Mouse (Mus musculus) lung, postnatal 0 days (tissue): ENCODE measurements around the gene Arf3. TPM values are rescaled to one million over a fixed set of nuclear protein-coding genes. Genes with fewer than 3 reads are reported as not detected.

Source experiments
- ATAC-seq: fragments of 200-750 bp; cut with Nextera tagmentation; 2 replicates; pipeline ENCODE4 v1.8.0; 2017; ENCODE audit warnings: moderate library complexity
- DNase-seq: peaks from one replicate; pipeline ENCODE4 v3.0.0-alpha.2; 2016; ENCODE audit warnings: low spot score
- H3K27ac ChIP-seq: fragments of 300-500 bp; sonication (generic); 2 replicates; pipeline ENCODE4 v1.5.1; 2014; ENCODE audit warnings: antibody characterized with exemption, mild to moderate bottlenecking, low read length, mixed read lengths
- H3K27me3 ChIP-seq: fragments of 300-500 bp; sonication (generic); replicated peaks from 2 replicates; pipeline ENCODE4 v1.6.1; 2014; ENCODE audit warnings: low read length, mixed read lengths; ENCODE audit not compliant: insufficient read depth
- H3K36me3 ChIP-seq: fragments of 300-500 bp; sonication (generic); 2 replicates; pipeline ENCODE4 v1.6.1; 2014; ENCODE audit warnings: low read length, mixed read lengths; ENCODE audit not compliant: insufficient read depth
- H3K4me1 ChIP-seq: fragments of 300-500 bp; sonication (generic); 2 replicates; pipeline ENCODE4 v1.6.1; 2014; ENCODE audit warnings: antibody characterized with exemption, low read depth, low read length, mixed read lengths; ENCODE audit not compliant: insufficient read depth
- H3K4me2 ChIP-seq: fragments of 300-500 bp; sonication (generic); replicated peaks from 2 replicates; pipeline ENCODE4 v1.6.1; 2014; ENCODE audit warnings: low read depth, mild to moderate bottlenecking, low read length, moderate library complexity, mixed read lengths
- H3K4me3 ChIP-seq: fragments of 300-500 bp; sonication (generic); 2 replicates; pipeline ENCODE4 v1.5.1; 2014; ENCODE audit warnings: low read depth, low read length
- H3K9ac ChIP-seq: fragments of 300-500 bp; sonication (generic); replicated peaks from 2 replicates; pipeline ENCODE4 v1.6.1; 2014; ENCODE audit warnings: low read depth, mild to moderate bottlenecking
- H3K9me3 ChIP-seq: fragments of 300-500 bp; sonication (generic); 2 replicates; pipeline ENCODE4 v1.6.1; 2016; ENCODE audit warnings: low read length, mixed read lengths
- CTCF ChIP-seq: IDR thresholded peaks from 2 replicates; pipeline ENCODE4 v1.5.1; 2016; ENCODE audit warnings: antibody characterized with exemption, mild to moderate bottlenecking
- EP300 ChIP-seq: IDR thresholded peaks from 2 replicates; pipeline ENCODE4 v1.6.1; 2016; ENCODE audit warnings: antibody characterized with exemption, mild to moderate bottlenecking, control low read depth
- WGBS: fragments of 180-500 bp; shearing (Covaris S2); extraction: QIAGEN DNeasy Blood & Tissue Kit; methylation state at CpG from one replicate; pipeline ENCODE4 v1.1.7; 2014; 5-methylcytosine and 5-hydroxymethylcytosine counted together
- polyA plus RNA-seq: library from polyadenylated mRNA; unstranded; fragments of >200 nt; fragmentation: Nextera tagmentation; extraction: Ambion mirVana; gene quantifications from 2 replicates; pipeline ENCODE4 v1.2.1, GENCODE M21; 2015

Gene Arf3
- polyA plus RNA-seq, 1 experiment from 2014 or later: 47.1 TPM

GRCm38 (mm10) chr15:98778806-98779205 lies 15.8 kb upstream of the Arf3 start:
- H3K27ac ChIP-seq: no peak overlapping the region
- TF ChIP-seq EP300 (no peak), CTCF (no peak)
- H3K27me3 ChIP-seq: peaks cover 75% of the 10 kb centered on the region
- H3K9ac ChIP-seq: no peak overlapping the region
- no peaks in the 10 kb centered on the region for H3K9me3 ChIP-seq
- H3K4me3 ChIP-seq: no peak overlapping the region
- ATAC-seq (no peak), DNase-seq (no peak)
- H3K36me3 ChIP-seq: no peaks in the 10 kb centered on the region
- 8% methylated on average over 9 of the region's 11 CpGs for WGBS
- peaks cover 5% of the 10 kb centered on the region; the same call in 1 of the 2 replicates for H3K4me1 ChIP-seq
- H3K4me2 ChIP-seq: no peak overlapping the region

GRCm38 (mm10) chr15:98778191-98778770 lies 15.3 kb upstream of the Arf3 start:
- Histone ChIP-seq H3K9ac (no peak overlapping the region), H3K4me2 (peak overlapping the region; percentile 46), H3K4me1 (peaks cover 5% of the 10 kb centered on the region; the same call in 1 of the 2 replicates), H3K36me3 (no peaks in the 10 kb centered on the region), H3K27me3 (peaks cover 75% of the 10 kb centered on the region), H3K27ac (no peak overlapping the region), H3K4me3 (peak overlapping the region; percentile 23), H3K9me3 (no peaks in the 10 kb centered on the region)
- 2% methylated on average over 23 of the region's 25 CpGs for WGBS
- DNase-seq (no peak), ATAC-seq (no peak)
- TF ChIP-seq EP300 (no peak), CTCF (no peak)

DNA sequence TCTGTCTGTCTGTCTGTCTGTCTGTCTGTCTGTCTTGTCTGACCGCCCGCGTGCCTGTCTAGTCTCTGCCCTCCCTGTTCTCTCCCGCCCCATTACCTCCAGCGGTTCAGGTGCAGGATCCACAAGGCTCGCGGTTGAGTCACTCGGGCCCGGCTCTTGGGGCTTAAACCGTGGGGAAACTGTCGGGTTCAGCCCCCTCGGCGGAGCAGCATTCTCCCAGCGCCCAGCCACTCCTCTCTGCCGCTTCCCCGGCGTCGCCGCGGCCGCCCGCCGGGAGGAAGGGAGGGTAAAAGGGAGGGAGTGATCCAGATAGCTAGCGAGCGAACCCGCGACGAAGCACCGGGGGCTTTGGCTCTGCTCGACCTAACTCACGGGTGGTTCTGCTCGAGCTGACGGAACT lies 14.7 kb upstream of the Arf3 start, which contains the start of gene Wnt10b:
TSS of gene Wnt10b (minus strand) at position 389 of the 400 bp plus-strand sequence.
- ATAC-seq (no peak), DNase-seq (peak; percentile 35)
- H3K4me1 ChIP-seq: peaks cover 6% of the 10 kb centered on the region; the same call in 1 of the 2 replicates
- no peaks in the 10 kb centered on the region for H3K36me3 ChIP-seq
- no peak for TF ChIP-seq CTCF
- TF ChIP-seq EP300: no peak
- H3K9me3 ChIP-seq: no peaks in the 10 kb centered on the region
- H3K4me3 ChIP-seq: peak within 1 kb of the TSS; percentile 23
- WGBS: 1% methylated on average over 31 of the region's 33 CpGs
- no peak within 1 kb of the TSS for H3K27ac ChIP-seq
- H3K27me3 ChIP-seq: peaks cover 75% of the 10 kb centered on the region
- H3K4me2 ChIP-seq: peak within 1 kb of the TSS; percentile 46
- no peak within 1 kb of the TSS for H3K9ac ChIP-seq

GRCm38 (mm10) chr15:98777005-98777616 lies 14.1 kb upstream of the Arf3 start:
- peaks cover 12% of the 10 kb centered on the region; the same call in 1 of the 2 replicates for H3K4me1 ChIP-seq
- DNase-seq: no peak
- H3K9ac ChIP-seq: no peak overlapping the region
- H3K27me3 ChIP-seq: peaks cover 79% of the 10 kb centered on the region
- no peaks in the 10 kb centered on the region for H3K9me3 ChIP-seq
- H3K4me3 ChIP-seq: no peak overlapping the region
- WGBS: 5% methylated on average over 16 of the region's 19 CpGs
- no peak overlapping the region for H3K27ac ChIP-seq
- no peak overlapping the region for H3K4me2 ChIP-seq
- TF ChIP-seq CTCF (no peak), EP300 (no peak)
- H3K36me3 ChIP-seq: no peaks in the 10 kb centered on the region
- no peak for ATAC-seq

DNA sequence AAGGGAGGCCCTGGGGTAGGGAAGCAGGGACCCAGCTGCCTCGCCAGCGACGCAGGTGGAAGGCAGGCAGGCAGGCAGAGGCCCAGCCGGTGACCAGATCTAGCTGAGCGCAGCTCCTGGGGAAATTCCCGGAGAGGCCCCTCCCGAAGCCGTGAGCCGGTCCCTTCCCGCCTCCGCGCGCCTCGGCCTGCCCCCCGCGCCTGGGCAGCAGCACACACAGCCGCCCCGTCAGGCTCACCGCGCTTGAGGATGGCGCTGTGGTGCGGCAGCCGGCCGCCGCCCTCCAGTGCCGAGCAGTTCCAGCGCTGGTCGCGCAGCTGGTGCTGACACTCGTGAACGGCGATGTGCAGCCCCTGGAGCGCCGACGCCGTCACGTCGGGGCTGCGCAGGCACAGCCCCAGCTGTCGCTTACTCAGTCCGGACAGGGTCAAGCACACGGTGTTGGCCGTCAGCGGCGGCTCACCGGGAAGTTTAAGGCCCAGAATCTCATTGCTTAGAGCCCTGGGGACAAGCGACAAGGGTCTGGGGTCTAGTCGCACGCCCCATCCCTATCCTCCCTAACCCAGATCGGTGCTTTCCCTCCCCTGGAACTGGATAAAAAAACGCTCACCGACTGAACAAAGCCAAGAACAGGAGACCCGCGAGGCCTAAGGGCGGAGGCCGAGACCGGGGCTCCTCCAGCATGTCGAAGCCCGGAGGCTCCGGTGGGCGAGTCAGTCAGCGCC lies 13.4 kb upstream of the Arf3 start:
- no peaks in the 10 kb centered on the region for H3K36me3 ChIP-seq
- 0 out of 2 replicates have a peak overlapping the region, but pooled peaks have one; percentile 27 for H3K4me2 ChIP-seq
- 0 out of 2 replicates have a peak overlapping the region, but pooled peaks have one; percentile 8 for H3K4me3 ChIP-seq
- TF ChIP-seq EP300 (no peak), CTCF (peak; percentile 59)
- H3K9ac ChIP-seq: no peak overlapping the region
- 3% methylated on average over 56 of the region's 62 CpGs for WGBS
- H3K4me1 ChIP-seq: peaks cover 12% of the 10 kb centered on the region; the same call in 1 of the 2 replicates
- DNase-seq (peak; percentile 33), ATAC-seq (peak; percentile 58)
- no peak overlapping the region for H3K27ac ChIP-seq
- no peaks in the 10 kb centered on the region for H3K9me3 ChIP-seq
- peaks cover 78% of the 10 kb centered on the region for H3K27me3 ChIP-seq

DNA sequence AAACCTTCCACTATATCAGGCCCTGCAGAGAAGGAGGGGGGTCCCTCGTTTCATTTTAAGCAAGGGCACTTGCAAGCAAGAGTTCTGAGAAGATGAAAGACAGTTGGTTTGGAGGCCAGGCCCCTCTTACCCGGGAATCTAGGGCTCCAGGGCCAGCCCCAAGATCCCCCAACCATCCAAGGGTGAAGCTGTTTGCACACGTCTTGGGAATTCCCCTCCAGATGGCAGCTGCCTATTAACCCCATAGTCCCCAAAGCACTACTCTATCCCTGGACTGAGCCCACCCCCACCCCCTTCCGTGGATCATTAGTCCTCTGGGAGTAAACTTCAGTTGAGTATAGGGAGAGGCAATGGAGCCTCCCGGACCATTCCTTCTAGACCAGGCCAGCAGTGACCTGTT lies 12.5 kb upstream of the Arf3 start:
- Histone ChIP-seq H3K27ac (no peak overlapping the region), H3K27me3 (peaks cover 76% of the 10 kb centered on the region), H3K36me3 (no peaks in the 10 kb centered on the region), H3K4me1 (peaks cover 12% of the 10 kb centered on the region; the same call in 1 of the 2 replicates), H3K9me3 (no peaks in the 10 kb centered on the region), H3K4me2 (no peak overlapping the region), H3K4me3 (no peak overlapping the region), H3K9ac (no peak overlapping the region)
- ATAC-seq (no peak), DNase-seq (no peak)
- TF ChIP-seq EP300 (no peak), CTCF (no peak)
- 4% methylated on average over 5 of the region's 5 CpGs for WGBS
